Mouse (Mus musculus): ENCODE measurements around the gene Gm6205.
"Not testable (repeated sequence)": the region's sequence is repeated elsewhere in the genome, so short reads cannot be mapped to it uniquely, and the experiment has no call there.

Gm6205 gene

GRCm38 (mm10) chr5:94648082-94648481, at the start of gene Gm6205:
Gm6205 (plus strand) TSS chr5:94648382.
- not testable (repeated sequence) for DNase-seq

- not testable (repeated sequence) for DNase-seq
Observed at GRCm38 (mm10) chr5:94616242-94616641, 31.9 kb upstream of the Gm6205 start, which contains the start of gene Gm3147. Gm3147 (minus strand) TSS chr5:94616342.

DNA sequence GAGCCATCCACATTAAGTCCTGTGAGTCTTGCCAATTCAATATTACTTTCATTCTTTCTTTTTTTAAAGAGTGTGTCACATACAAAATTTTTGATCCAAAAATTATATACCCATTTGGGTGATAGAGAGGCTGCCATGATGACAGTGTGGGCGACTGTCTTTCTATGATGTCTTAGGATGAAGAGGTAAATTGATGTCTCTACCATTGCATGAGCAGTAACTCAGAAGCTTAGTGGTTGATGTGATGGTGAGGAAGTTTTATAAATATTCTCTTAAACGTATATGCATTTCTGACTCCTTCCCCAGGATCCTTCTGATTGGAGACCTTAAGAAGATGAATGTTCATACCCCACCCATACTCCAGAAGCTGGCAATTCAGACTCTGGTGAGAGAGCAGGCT, 24.5 kb upstream of the Gm6205 start, which contains the start of gene Gm6509:
Gm6509 (plus strand) TSS at position 301 of the 400 bp plus-strand sequence.
- DNase-seq: not testable (repeated sequence)

All from cerebellum, adult 11 months (tissue).